Mouse (Mus musculus) hindbrain, embryonic 10.5 days (tissue): ENCODE results near the gene Etl4. TPM values are rescaled to one million over a fixed set of nuclear protein-coding genes. Genes with fewer than 3 reads are reported as not detected.

ENCODE experiments used
- DNase-seq: peaks from one replicate; pipeline ENCODE4 v3.0.0-alpha.2; 2017; ENCODE audit warnings: low spot score
- H3K27ac ChIP-seq: fragments of 300-500 bp; sonication (generic); 2 replicates; pipeline ENCODE4 v1.5.1; 2016; ENCODE audit warnings: mild to moderate bottlenecking, moderate library complexity
- H3K27me3 ChIP-seq: fragments of 300-500 bp; sonication (generic); 2 replicates; pipeline ENCODE4 v1.6.1; 2016; ENCODE audit warnings: mild to moderate bottlenecking; ENCODE audit not compliant: poor library complexity, insufficient read depth, severe bottlenecking
- H3K36me3 ChIP-seq: fragments of 300-500 bp; sonication (generic); 2 replicates; pipeline ENCODE4 v1.6.1; 2016; ENCODE audit warnings: mild to moderate bottlenecking, moderate library complexity
- H3K4me1 ChIP-seq: fragments of 300-500 bp; sonication (generic); replicated peaks from 2 replicates; pipeline ENCODE4 v1.6.1; 2016; ENCODE audit warnings: mild to moderate bottlenecking
- H3K4me3 ChIP-seq: fragments of 300-500 bp; sonication (generic); 2 replicates; pipeline ENCODE4 v1.5.1; 2016; ENCODE audit warnings: mild to moderate bottlenecking, moderate library complexity
- H3K9me3 ChIP-seq: fragments of 300-500 bp; sonication (generic); 2 replicates; pipeline ENCODE4 v1.6.1; 2016; ENCODE audit warnings: mild to moderate bottlenecking, moderate library complexity
- WGBS: fragments of 180-500 bp; shearing (Covaris S2); methylation state at CpG from one replicate; pipeline ENCODE4 v1.1.7; 2016; 5-methylcytosine and 5-hydroxymethylcytosine counted together
- polyA plus RNA-seq: library from polyadenylated mRNA; unstranded; fragments of >200 nt; fragmentation: Nextera tagmentation; extraction: Ambion mirVana; gene quantifications from 2 replicates; pipeline ENCODE4 v1.2.1, GENCODE M21; 2016

Etl4 gene
- polyA plus RNA-seq, 1 experiment from 2014 or later = 17.8 TPM

- no peaks in the 10 kb centered on the region for H3K9me3 ChIP-seq
- H3K4me3 ChIP-seq = no peak overlapping the region
- WGBS = 33% methylated on average over 5 of the region's 5 CpGs
- H3K27me3 ChIP-seq = no peaks in the 10 kb centered on the region
- H3K36me3 ChIP-seq = no peaks in the 10 kb centered on the region
- no peak overlapping the region for H3K27ac ChIP-seq
- DNase-seq = no peak
- H3K4me1 ChIP-seq = peaks cover 32% of the 10 kb centered on the region
These were observed 639.5 kb downstream of the Etl4 start for GRCm38 (mm10) chr2:20549065-20549464.

GRCm38 (mm10) chr2:20549996-20550395, 640.4 kb downstream of the Etl4 start:
- Histone ChIP-seq H3K27me3 (no peaks in the 10 kb centered on the region), H3K4me1 (peaks cover 32% of the 10 kb centered on the region), H3K36me3 (no peaks in the 10 kb centered on the region), H3K9me3 (no peaks in the 10 kb centered on the region), H3K27ac (no peak overlapping the region), H3K4me3 (no peak overlapping the region)
- no peak for DNase-seq
- WGBS = 71% methylated on average over 1 of the region's 1 CpGs

GRCm38 (mm10) chr2:20555706-20556105, 646.1 kb downstream of the Etl4 start:
- Histone ChIP-seq H3K27me3 (no peaks in the 10 kb centered on the region), H3K36me3 (no peaks in the 10 kb centered on the region), H3K27ac (no peak overlapping the region), H3K4me1 (no peaks in the 10 kb centered on the region), H3K4me3 (no peak overlapping the region), H3K9me3 (no peaks in the 10 kb centered on the region)
- WGBS = 65% methylated on average over 3 of the region's 3 CpGs
- DNase-seq = no peak

- Histone ChIP-seq H3K27me3 (no peaks in the 10 kb centered on the region), H3K36me3 (no peaks in the 10 kb centered on the region), H3K9me3 (no peaks in the 10 kb centered on the region), H3K27ac (no peak overlapping the region), H3K4me1 (peaks cover 15% of the 10 kb centered on the region), H3K4me3 (no peak overlapping the region)
- 89% methylated on average over 5 of the region's 5 CpGs for WGBS
- no peak for DNase-seq
These were observed 649.5 kb downstream of the Etl4 start for GRCm38 (mm10) chr2:20559083-20559482.

- Histone ChIP-seq H3K9me3 (no peaks in the 10 kb centered on the region), H3K4me3 (no peak overlapping the region), H3K27ac (no peak overlapping the region), H3K27me3 (no peaks in the 10 kb centered on the region), H3K4me1 (peaks cover 15% of the 10 kb centered on the region), H3K36me3 (no peaks in the 10 kb centered on the region)
- DNase-seq = no peak
- WGBS = 67% methylated on average over 2 of the region's 2 CpGs
These were observed 650.1 kb downstream of the Etl4 start for GRCm38 (mm10) chr2:20559723-20560122.

GRCm38 (mm10) chr2:20560581-20560980, 651.0 kb downstream of the Etl4 start:
- Histone ChIP-seq H3K9me3 (no peaks in the 10 kb centered on the region), H3K36me3 (no peaks in the 10 kb centered on the region), H3K4me1 (peaks cover 15% of the 10 kb centered on the region), H3K27me3 (no peaks in the 10 kb centered on the region), H3K27ac (no peak overlapping the region), H3K4me3 (no peak overlapping the region)
- no peak for DNase-seq
- 90% methylated on average over 9 of the region's 9 CpGs for WGBS

- peak; percentile 33 for DNase-seq
- H3K27me3 ChIP-seq = no peaks in the 10 kb centered on the region
- H3K4me1 ChIP-seq = peaks cover 15% of the 10 kb centered on the region
- H3K9me3 ChIP-seq = no peaks in the 10 kb centered on the region
- WGBS = 34% methylated on average over 6 of the region's 6 CpGs
- H3K27ac ChIP-seq = no peak overlapping the region
- H3K36me3 ChIP-seq = no peaks in the 10 kb centered on the region
- no peak overlapping the region for H3K4me3 ChIP-seq
These were observed 653.5 kb downstream of the Etl4 start for GRCm38 (mm10) chr2:20563036-20563435.

- H3K4me1 ChIP-seq = no peaks in the 10 kb centered on the region
- 94% methylated on average over 1 of the region's 1 CpGs for whole genome bisulfite sequencing
- H3K9me3 ChIP-seq = no peaks in the 10 kb centered on the region
- no peaks in the 10 kb centered on the region for H3K36me3 ChIP-seq
- H3K27me3 ChIP-seq = no peaks in the 10 kb centered on the region
- no peak for DNase-seq
- no peak overlapping the region for H3K27ac ChIP-seq
- no peak overlapping the region for H3K4me3 ChIP-seq
These were observed 658.9 kb downstream of the Etl4 start for GRCm38 (mm10) chr2:20568456-20568855.

- DNase-seq = no peak
- Histone ChIP-seq H3K36me3 (no peaks in the 10 kb centered on the region), H3K4me1 (no peaks in the 10 kb centered on the region), H3K4me3 (no peak overlapping the region), H3K9me3 (no peaks in the 10 kb centered on the region), H3K27ac (no peak overlapping the region), H3K27me3 (no peaks in the 10 kb centered on the region)
- 93% methylated on average over 1 of the region's 1 CpGs for WGBS
These were observed 662.4 kb downstream of the Etl4 start for GRCm38 (mm10) chr2:20571940-20572339.

GRCm38 (mm10) chr2:20580331-20580730, 670.8 kb downstream of the Etl4 start:
- no peaks in the 10 kb centered on the region for H3K27me3 ChIP-seq
- no peak overlapping the region for H3K4me3 ChIP-seq
- WGBS = 90% methylated on average over 3 of the region's 3 CpGs
- H3K36me3 ChIP-seq = no peaks in the 10 kb centered on the region
- no peaks in the 10 kb centered on the region for H3K9me3 ChIP-seq
- no peak overlapping the region for H3K27ac ChIP-seq
- no peaks in the 10 kb centered on the region for H3K4me1 ChIP-seq
- DNase-seq = no peak

- Histone ChIP-seq H3K4me1 (no peaks in the 10 kb centered on the region), H3K27me3 (no peaks in the 10 kb centered on the region), H3K36me3 (no peaks in the 10 kb centered on the region), H3K9me3 (no peaks in the 10 kb centered on the region), H3K27ac (no peak overlapping the region), H3K4me3 (no peak overlapping the region)
- DNase-seq = no peak
These were observed 673.5 kb downstream of the Etl4 start for GRCm38 (mm10) chr2:20583032-20583431.

GRCm38 (mm10) chr2:20583562-20584153, 674.1 kb downstream of the Etl4 start:
- WGBS = 90% methylated on average over 6 of the region's 6 CpGs
- Histone ChIP-seq H3K9me3 (no peaks in the 10 kb centered on the region), H3K4me1 (no peaks in the 10 kb centered on the region), H3K27me3 (no peaks in the 10 kb centered on the region), H3K36me3 (no peaks in the 10 kb centered on the region), H3K27ac (no peak overlapping the region), H3K4me3 (no peak overlapping the region)
- no peak for DNase-seq

GRCm38 (mm10) chr2:20587913-20588312, 678.3 kb downstream of the Etl4 start:
- Histone ChIP-seq H3K27ac (no peak overlapping the region), H3K4me3 (no peak overlapping the region), H3K4me1 (no peaks in the 10 kb centered on the region), H3K36me3 (no peaks in the 10 kb centered on the region), H3K9me3 (no peaks in the 10 kb centered on the region), H3K27me3 (no peaks in the 10 kb centered on the region)
- WGBS = 92% methylated on average over 2 of the region's 2 CpGs
- DNase-seq = no peak

- Histone ChIP-seq H3K27me3 (no peaks in the 10 kb centered on the region), H3K27ac (no peak overlapping the region), H3K9me3 (no peaks in the 10 kb centered on the region), H3K4me3 (no peak overlapping the region), H3K36me3 (no peaks in the 10 kb centered on the region), H3K4me1 (no peaks in the 10 kb centered on the region)
- no peak for DNase-seq
These were observed 679.1 kb downstream of the Etl4 start for GRCm38 (mm10) chr2:20588631-20589030.
